Mouse (Mus musculus): ENCODE measurements around the gene Gm11213. TPM values are rescaled to one million over a fixed set of nuclear protein-coding genes. Genes with fewer than 3 reads are reported as not detected.

The Gm11213 gene
- polyA plus RNA-seq, 1 experiment from 2014 or later = not detected

- DNase-seq (ENCODE audit: low read depth, low spot score) (no peak), ATAC-seq (no peak)
- CTCF ChIA-PET = no interaction called here
- in situ Hi-C loops (cut with MboI; ENCODE audit: low pct_unique_long_range_greater_than_20kb) = no loop called here
- TF ChIP-seq CTCF (IDR thresholded peaks at IDR 0.05) = no peak
- POLR2A ChIA-PET = no interaction called here
- H3K27me3 ChIP-seq = no peaks in the 10 kb centered on the region
Measured at GRCm38 (mm10) chr4:63605968-63606367, 907 bp upstream of the Gm11213 start.

DNA sequence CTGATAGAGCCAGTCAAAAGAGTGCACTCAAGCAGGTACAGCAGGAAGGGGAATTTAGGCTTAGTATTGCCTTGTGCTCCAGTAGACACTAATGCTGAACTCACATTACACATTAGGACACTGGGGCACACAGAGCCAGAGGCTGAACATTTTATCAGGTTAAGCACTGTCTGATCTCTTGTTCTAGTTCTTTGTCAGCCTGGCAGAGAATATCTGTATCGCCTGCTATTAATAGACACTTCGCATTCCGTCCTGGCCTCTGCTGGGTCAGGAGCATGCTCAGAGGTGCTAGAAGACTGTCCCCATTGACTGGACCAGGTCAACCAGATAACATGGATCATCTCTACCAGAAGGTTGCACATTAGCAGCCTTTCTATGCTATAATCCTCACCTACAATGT is 484 bp upstream of the Gm11213 start:
- no peak for TF ChIP-seq CTCF (IDR thresholded peaks at IDR 0.05)
- CTCF ChIA-PET = no interaction called here
- in situ Hi-C loops (cut with MboI; ENCODE audit: low pct_unique_long_range_greater_than_20kb) = no loop called here
- ATAC-seq = no peak
- DNase-seq (ENCODE audit: low read depth, low spot score) = no peak
- POLR2A ChIA-PET = no interaction called here
- no peaks in the 10 kb centered on the region for H3K27me3 ChIP-seq

GRCm38 (mm10) chr4:63601263-63601662 is 3.8 kb downstream of the Gm11213 start:
- H3K27me3 ChIP-seq = no peaks in the 10 kb centered on the region
- no peak for TF ChIP-seq CTCF (IDR thresholded peaks at IDR 0.05)
- peak; percentile 64 for DNase-seq (ENCODE audit: low read depth, low spot score)
- peak; percentile 73 for ATAC-seq
- POLR2A ChIA-PET = no interaction called here
- CTCF ChIA-PET = no interaction called here
- in situ Hi-C loops (cut with MboI; ENCODE audit: low pct_unique_long_range_greater_than_20kb) = loop anchor here (5.0 kb wide), 1 partner anchor 89 kb away; no protein-coding TSS in a partner anchor

GRCm38 (mm10) chr4:63600786-63601185 is 4.3 kb downstream of the Gm11213 start:
- H3K27me3 ChIP-seq = no peaks in the 10 kb centered on the region
- TF ChIP-seq CTCF (IDR thresholded peaks at IDR 0.05) = no peak
- ChIA-PET POLR2A (no interaction called here), CTCF (no interaction called here)
- DNase-seq (ENCODE audit: low read depth, low spot score) = no peak
- no peak for ATAC-seq
- in situ Hi-C loops (cut with MboI; ENCODE audit: low pct_unique_long_range_greater_than_20kb) = loop anchor here (5.0 kb wide), 1 partner anchor 88 kb away; no protein-coding TSS in a partner anchor

GRCm38 (mm10) chr4:63596010-63596409 is 9.1 kb downstream of the Gm11213 start:
- TF ChIP-seq CTCF (IDR thresholded peaks at IDR 0.05) = no peak
- no peak for ATAC-seq
- no peaks in the 10 kb centered on the region for H3K27me3 ChIP-seq
- DNase-seq (ENCODE audit: low read depth, low spot score) = no peak
- in situ Hi-C loops (cut with MboI; ENCODE audit: low pct_unique_long_range_greater_than_20kb) = no loop called here
- ChIA-PET CTCF (interaction anchor here (2.7 kb wide), 1 partner anchor 11 kb away, joined by 6 read pairs; no protein-coding TSS in a partner anchor), POLR2A (no interaction called here)

GRCm38 (mm10) chr4:63595259-63595658 is 9.8 kb downstream of the Gm11213 start:
- in situ Hi-C loops (cut with MboI; ENCODE audit: low pct_unique_long_range_greater_than_20kb) = no loop called here
- ChIA-PET POLR2A (no interaction called here), CTCF (interaction anchor here (2.7 kb wide), 1 partner anchor 12 kb away, joined by 6 read pairs; no protein-coding TSS in a partner anchor)
- DNase-seq (ENCODE audit: low read depth, low spot score) (no peak), ATAC-seq (no peak)
- TF ChIP-seq CTCF (IDR thresholded peaks at IDR 0.05) = no peak
- H3K27me3 ChIP-seq = no peaks in the 10 kb centered on the region

GRCm38 (mm10) chr4:63594459-63595110 is 10.5 kb downstream of the Gm11213 start:
- no peaks in the 10 kb centered on the region for H3K27me3 ChIP-seq
- CTCF ChIA-PET = interaction anchor here (2.7 kb wide), 1 partner anchor 13 kb away, joined by 6 read pairs; no protein-coding TSS in a partner anchor
- no peak for TF ChIP-seq CTCF (IDR thresholded peaks at IDR 0.05)
- POLR2A ChIA-PET = no interaction called here
- ATAC-seq (no peak), DNase-seq (ENCODE audit: low read depth, low spot score) (no peak)
- in situ Hi-C loops (cut with MboI; ENCODE audit: low pct_unique_long_range_greater_than_20kb) = no loop called here

DNA sequence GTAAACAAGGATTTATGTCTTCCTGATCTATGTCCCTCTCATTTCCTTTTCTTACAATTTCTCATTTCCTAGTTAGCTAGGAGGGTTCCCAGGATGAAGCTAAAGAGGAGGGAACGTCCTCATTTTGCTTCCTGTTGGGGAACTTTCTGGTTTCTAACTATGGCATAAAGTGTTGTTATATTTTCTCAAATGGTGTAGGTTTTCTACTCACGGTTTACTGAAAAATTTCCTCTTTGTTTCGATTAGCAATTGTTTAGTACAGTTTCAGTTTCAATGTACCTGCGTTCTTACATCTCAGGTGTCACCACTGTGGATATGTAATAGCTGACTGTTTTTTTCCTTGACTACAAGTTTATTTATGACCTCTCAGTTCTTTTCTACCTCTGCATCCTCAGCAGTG is 14.5 kb downstream of the Gm11213 start:
- CTCF ChIA-PET = interaction anchor here (2.0 kb wide), 1 partner anchor 20 kb away, joined by 7 read pairs; no protein-coding TSS in a partner anchor
- TF ChIP-seq CTCF (IDR thresholded peaks at IDR 0.05) = no peak

DNA sequence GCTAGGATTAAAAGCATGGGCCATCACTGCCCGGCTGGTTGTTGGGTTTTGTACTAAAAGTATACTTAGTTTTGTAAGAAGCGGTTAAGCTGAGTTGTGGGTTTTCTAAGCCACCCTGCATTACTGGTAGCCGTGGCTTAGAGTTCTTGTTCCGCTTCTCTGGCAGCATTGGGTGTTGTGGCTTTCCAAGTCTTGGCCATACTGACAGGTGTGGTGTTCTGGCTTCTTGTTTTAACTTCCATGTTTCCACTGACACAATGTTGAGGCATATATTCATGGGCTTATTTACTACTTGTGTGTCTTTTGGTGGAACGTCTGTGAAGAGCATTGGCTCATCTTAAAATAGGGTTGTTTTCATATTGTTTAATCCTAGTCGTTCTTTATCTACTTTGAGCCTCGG is 15.1 kb downstream of the Gm11213 start:
- no peak for ATAC-seq
- no peak for DNase-seq (ENCODE audit: low read depth, low spot score)
- in situ Hi-C loops (cut with MboI; ENCODE audit: low pct_unique_long_range_greater_than_20kb) = no loop called here

More for the DNA sequence above, 14.5 kb downstream of the Gm11213 start:
- POLR2A ChIA-PET = no interaction called here
- in situ Hi-C loops (cut with MboI; ENCODE audit: low pct_unique_long_range_greater_than_20kb) = no loop called here
- ATAC-seq = no peak
- DNase-seq (ENCODE audit: low read depth, low spot score) = no peak
- H3K27me3 ChIP-seq = no peaks in the 10 kb centered on the region

DNA sequence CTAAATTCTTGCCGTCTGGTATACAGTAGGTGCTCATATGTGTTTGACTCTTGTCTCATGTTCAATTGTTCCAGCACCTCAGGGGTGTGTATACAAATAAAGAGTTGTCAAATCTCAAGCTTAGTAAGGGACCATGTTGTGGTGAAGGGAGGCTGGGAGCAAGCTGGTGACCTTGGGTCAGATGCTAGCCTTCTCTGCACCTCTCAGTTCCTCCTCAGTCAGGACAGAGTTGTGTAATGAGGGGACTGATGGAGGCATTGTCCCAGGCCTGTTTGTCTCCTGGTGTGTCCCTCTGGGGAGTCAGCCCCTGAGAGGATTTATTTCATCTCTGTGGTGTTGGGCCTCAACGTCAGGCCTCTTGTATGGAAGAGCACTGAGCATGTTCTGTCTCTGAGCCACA is 18.8 kb downstream of the Gm11213 start:
- H3K27me3 ChIP-seq = no peaks in the 10 kb centered on the region
- POLR2A ChIA-PET = interaction anchor here (0.5 kb wide), 1 partner anchor 33 kb away, joined by 3 read pairs; no protein-coding TSS in a partner anchor
- in situ Hi-C loops (cut with MboI; ENCODE audit: low pct_unique_long_range_greater_than_20kb) = no loop called here
- ATAC-seq (no peak), DNase-seq (ENCODE audit: low read depth, low spot score) (no peak)
- no peak for TF ChIP-seq CTCF (IDR thresholded peaks at IDR 0.05)
- CTCF ChIA-PET = no interaction called here

More for the DNA sequence above, 15.1 kb downstream of the Gm11213 start:
- POLR2A ChIA-PET = no interaction called here
- CTCF ChIA-PET = interaction anchor here (2.0 kb wide), 1 partner anchor 19 kb away, joined by 7 read pairs; no protein-coding TSS in a partner anchor
- no peaks in the 10 kb centered on the region for H3K27me3 ChIP-seq
- no peak for TF ChIP-seq CTCF (IDR thresholded peaks at IDR 0.05)

DNA sequence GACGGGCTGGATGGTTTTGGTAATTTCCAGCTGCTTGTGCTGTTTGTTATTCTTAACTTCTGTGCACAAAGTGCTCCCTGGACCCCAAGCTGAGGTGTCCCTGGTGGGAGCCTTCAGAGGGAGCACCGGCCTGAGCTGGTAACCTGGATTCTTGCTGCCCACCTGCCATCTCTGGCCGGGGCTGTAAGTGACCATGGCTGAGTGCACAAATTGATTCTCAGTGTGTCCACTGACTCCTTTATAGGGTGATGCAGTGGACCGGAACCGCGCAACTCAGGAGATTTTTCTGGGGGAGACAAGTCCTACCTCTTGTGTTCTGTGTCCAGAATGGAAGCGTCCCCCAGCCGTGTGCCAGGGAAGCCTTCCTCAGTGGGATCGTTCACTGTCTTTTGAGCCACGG is 19.8 kb downstream of the Gm11213 start:
- POLR2A ChIA-PET = no interaction called here
- ATAC-seq (no peak), DNase-seq (ENCODE audit: low read depth, low spot score) (no peak)
- H3K27me3 ChIP-seq = no peaks in the 10 kb centered on the region
- CTCF ChIA-PET = no interaction called here
- TF ChIP-seq CTCF (IDR thresholded peaks at IDR 0.05) = no peak
- in situ Hi-C loops (cut with MboI; ENCODE audit: low pct_unique_long_range_greater_than_20kb) = no loop called here
